Mouse (Mus musculus) liver, postnatal 0 days (tissue): ENCODE results near the gene Ubxn7. TPM values are rescaled to one million over a fixed set of nuclear protein-coding genes. Genes with fewer than 3 reads are reported as not detected.

Experiments
- ATAC-seq: fragments of 200-750 bp; cut with Nextera tagmentation; 2 replicates; pipeline ENCODE4 v1.8.0; 2017; ENCODE audit warnings: mild to moderate bottlenecking, moderate library complexity
- DNase-seq: peaks from one replicate; pipeline ENCODE4 v3.0.0-alpha.2; 2016
- H3K27ac ChIP-seq: fragments of 300-500 bp; sonication (generic); 2 replicates; pipeline ENCODE4 v1.5.1; 2014; ENCODE audit warnings: antibody characterized with exemption, moderate library complexity, mild to moderate bottlenecking, low read depth
- H3K27me3 ChIP-seq: fragments of 300-500 bp; sonication (generic); 2 replicates; pipeline ENCODE4 v1.6.1; 2014; ENCODE audit warnings: low read length, control low read depth, mixed read lengths; ENCODE audit not compliant: insufficient read depth
- H3K36me3 ChIP-seq: fragments of 300-500 bp; sonication (generic); replicated peaks from 2 replicates; pipeline ENCODE4 v1.6.1; 2014; ENCODE audit warnings: mild to moderate bottlenecking, control low read depth, low read length, moderate library complexity, mixed read lengths; ENCODE audit not compliant: insufficient read depth
- H3K4me1 ChIP-seq: fragments of 300-500 bp; sonication (generic); 2 replicates; pipeline ENCODE4 v1.6.1; 2014; ENCODE audit warnings: antibody characterized with exemption, mild to moderate bottlenecking, control low read depth; ENCODE audit not compliant: insufficient read depth
- H3K4me2 ChIP-seq: fragments of 300-500 bp; sonication (generic); 2 replicates; pipeline ENCODE4 v1.6.1; 2014; ENCODE audit warnings: low read depth, mild to moderate bottlenecking, low read length, moderate library complexity, mixed read lengths
- H3K4me3 ChIP-seq: fragments of 300-500 bp; sonication (generic); 2 replicates; pipeline ENCODE4 v1.5.1; 2014; ENCODE audit warnings: low read depth, low read length
- H3K9ac ChIP-seq: fragments of 300-500 bp; sonication (generic); replicated peaks from 2 replicates; pipeline ENCODE4 v1.6.1; 2014; ENCODE audit warnings: mild to moderate bottlenecking, moderate library complexity
- H3K9me3 ChIP-seq: fragments of 300-500 bp; sonication (generic); 2 replicates; pipeline ENCODE4 v1.6.1; 2016; ENCODE audit warnings: mild to moderate bottlenecking, control low read depth, low read length, mixed read lengths
- CTCF ChIP-seq: sonication (generic); IDR thresholded peaks from 2 replicates; pipeline ENCODE4 v1.5.1; 2016; ENCODE audit warnings: antibody characterized with exemption, low read depth
- EP300 ChIP-seq: IDR thresholded peaks from 2 replicates; pipeline ENCODE4 v1.6.1; 2016; ENCODE audit warnings: antibody characterized with exemption, low read depth, mild to moderate bottlenecking
- WGBS: fragments of 180-500 bp; shearing (Covaris S2); extraction: QIAGEN DNeasy Blood & Tissue Kit; methylation state at CpG from one replicate; pipeline ENCODE4 v1.1.7; 2014; ENCODE audit not compliant: insufficient replicate concordance; 5-methylcytosine and 5-hydroxymethylcytosine counted together
- polyA plus RNA-seq: library from polyadenylated mRNA; unstranded; fragments of >200 nt; fragmentation: Nextera tagmentation; extraction: Ambion mirVana; gene quantifications from 2 replicates; pipeline ENCODE4 v1.2.1, GENCODE M21; 2015

The Ubxn7 gene
- polyA plus RNA-seq, 1 experiment from 2014 or later = 4.7 TPM

DNA sequence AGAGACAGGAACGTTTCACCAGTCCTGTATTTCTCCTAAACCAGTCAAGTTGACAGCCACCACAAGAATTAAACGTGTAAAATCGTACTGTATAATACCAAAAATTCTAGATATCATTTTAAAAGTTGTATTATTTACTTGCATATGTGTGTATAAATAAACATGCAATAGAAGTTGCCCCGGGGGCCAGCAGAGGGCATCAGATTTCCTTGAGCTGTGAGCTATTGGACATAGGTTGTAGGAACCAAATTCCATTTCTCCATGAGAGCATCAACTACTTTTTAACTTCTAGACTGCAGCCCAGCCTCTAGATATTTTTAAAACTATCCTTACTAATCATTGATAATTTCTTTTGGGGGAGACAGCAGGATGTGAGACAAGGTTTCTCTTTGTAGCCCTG is 39.3 kb downstream of the Ubxn7 start:
- Histone ChIP-seq H3K4me1 (no peaks in the 10 kb centered on the region), H3K4me2 (no peak overlapping the region), H3K36me3 (peaks cover 37% of the 10 kb centered on the region), H3K9ac (no peak overlapping the region), H3K27ac (no peak overlapping the region), H3K4me3 (no peak overlapping the region), H3K27me3 (no peaks in the 10 kb centered on the region), H3K9me3 (no peaks in the 10 kb centered on the region)
- ATAC-seq (no peak), DNase-seq (peak; percentile 52)
- WGBS = 76% methylated on average over 4 of the region's 4 CpGs
- TF ChIP-seq CTCF = peak; percentile 61
- TF ChIP-seq EP300 = no peak

DNA sequence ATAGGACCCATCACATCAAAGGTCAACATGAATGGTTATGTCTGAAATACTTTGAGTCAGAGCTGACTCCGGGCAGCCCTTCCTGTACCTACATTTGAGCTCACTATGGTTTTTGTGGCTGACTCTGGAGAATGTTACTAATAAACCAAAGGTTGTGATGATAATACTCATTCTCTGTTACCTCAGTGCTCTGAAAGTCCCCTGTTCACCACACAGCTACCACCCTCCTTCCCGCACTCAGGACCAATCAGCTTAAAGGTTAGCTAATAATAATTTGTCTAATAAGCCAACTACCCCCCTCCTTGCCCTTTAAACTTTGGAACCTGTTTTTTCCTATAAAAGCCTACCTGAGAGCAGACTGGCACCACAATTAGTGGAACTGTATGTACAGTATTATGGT is 47.5 kb downstream of the Ubxn7 start:
- Histone ChIP-seq H3K9me3 (no peaks in the 10 kb centered on the region), H3K27me3 (no peaks in the 10 kb centered on the region), H3K36me3 (peaks cover 48% of the 10 kb centered on the region), H3K9ac (no peak overlapping the region), H3K27ac (no peak overlapping the region), H3K4me3 (no peak overlapping the region), H3K4me2 (no peak overlapping the region), H3K4me1 (no peaks in the 10 kb centered on the region)
- TF ChIP-seq EP300 = no peak
- TF ChIP-seq CTCF = no peak
- no peak for DNase-seq
- WGBS = 82% methylated on average over 2 of the region's 2 CpGs
- ATAC-seq = no peak

DNA sequence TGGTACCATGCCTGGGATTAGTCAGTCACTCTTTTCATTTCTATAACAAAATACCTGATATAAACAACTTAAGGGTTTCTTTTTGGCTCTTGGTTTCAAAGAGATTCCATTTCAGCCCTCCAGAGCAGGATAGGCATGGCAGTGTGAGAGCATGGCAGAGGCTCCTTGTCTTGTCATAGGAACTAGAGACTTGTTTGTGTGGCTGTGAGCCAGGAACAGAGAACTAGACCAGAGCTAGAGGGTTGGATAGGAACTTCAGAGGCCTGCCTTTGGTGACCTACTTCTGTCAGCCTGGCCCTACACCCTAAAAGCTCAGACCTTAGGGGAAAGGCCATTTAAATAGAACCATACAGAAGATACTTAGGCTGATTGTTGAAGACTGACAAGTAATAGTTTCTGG is 50.8 kb downstream of the Ubxn7 start:
- DNase-seq = no peak
- H3K36me3 ChIP-seq = peaks cover 47% of the 10 kb centered on the region
- H3K4me1 ChIP-seq = no peaks in the 10 kb centered on the region
- no peaks in the 10 kb centered on the region for H3K9me3 ChIP-seq
- H3K4me2 ChIP-seq = no peak overlapping the region
- no peak for ATAC-seq
- H3K27ac ChIP-seq = no peak overlapping the region
- H3K27me3 ChIP-seq = no peaks in the 10 kb centered on the region
- no peak overlapping the region for H3K9ac ChIP-seq
- H3K4me3 ChIP-seq = no peak overlapping the region
- no peak for TF ChIP-seq EP300
- TF ChIP-seq CTCF = no peak

DNA sequence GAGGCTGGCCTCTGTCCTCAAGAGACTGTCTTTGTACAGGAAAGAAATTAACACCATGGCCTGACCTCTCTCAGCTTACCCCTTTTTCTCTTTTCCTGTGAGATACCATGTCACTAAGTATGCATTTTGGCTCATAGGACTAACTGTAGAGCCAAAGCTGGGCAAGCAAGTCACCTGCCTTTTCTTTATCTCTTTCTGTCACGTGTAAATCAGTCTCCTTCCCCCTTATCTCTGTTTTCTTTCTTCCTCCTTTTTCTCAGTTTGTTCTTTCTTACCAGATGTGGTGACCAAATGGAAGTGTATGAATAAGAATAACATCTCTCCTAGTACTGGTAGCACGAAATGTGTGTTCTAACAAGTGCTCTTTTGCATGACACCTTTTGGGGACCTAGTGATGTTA is 52.8 kb downstream of the Ubxn7 start:
- no peak overlapping the region for H3K4me2 ChIP-seq
- H3K4me1 ChIP-seq = peaks cover 3% of the 10 kb centered on the region; the same call in 1 of the 2 replicates
- DNase-seq (no peak), ATAC-seq (no peak)
- H3K27me3 ChIP-seq = no peaks in the 10 kb centered on the region
- no peaks in the 10 kb centered on the region for H3K9me3 ChIP-seq
- no peak overlapping the region for H3K9ac ChIP-seq
- TF ChIP-seq EP300 (no peak), CTCF (no peak)
- 47% methylated on average over 2 of the region's 2 CpGs for WGBS
- H3K4me3 ChIP-seq = no peak overlapping the region
- H3K36me3 ChIP-seq = peaks cover 43% of the 10 kb centered on the region
- no peak overlapping the region for H3K27ac ChIP-seq

DNA sequence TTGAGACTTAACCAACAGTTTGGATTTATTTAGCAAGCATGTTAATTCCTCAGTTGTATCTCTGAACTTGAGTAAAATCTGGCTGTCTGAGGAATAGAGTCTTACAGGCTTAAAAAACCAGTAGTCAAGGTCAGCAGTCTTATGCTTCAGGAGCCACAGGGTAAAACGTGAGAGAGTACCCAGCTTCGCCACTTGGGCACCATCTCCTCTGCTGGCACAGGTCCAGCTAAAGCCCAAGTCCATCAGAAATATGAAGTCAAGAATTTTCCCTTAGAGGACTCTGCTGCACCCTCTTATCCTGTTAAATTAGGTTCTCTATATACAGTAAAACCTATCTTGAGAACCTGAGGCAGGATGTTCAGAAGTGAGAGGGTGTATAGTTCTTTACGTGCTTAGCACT is 54.8 kb downstream of the Ubxn7 start:
- no peak for ATAC-seq
- H3K36me3 ChIP-seq = peaks cover 42% of the 10 kb centered on the region

DNA sequence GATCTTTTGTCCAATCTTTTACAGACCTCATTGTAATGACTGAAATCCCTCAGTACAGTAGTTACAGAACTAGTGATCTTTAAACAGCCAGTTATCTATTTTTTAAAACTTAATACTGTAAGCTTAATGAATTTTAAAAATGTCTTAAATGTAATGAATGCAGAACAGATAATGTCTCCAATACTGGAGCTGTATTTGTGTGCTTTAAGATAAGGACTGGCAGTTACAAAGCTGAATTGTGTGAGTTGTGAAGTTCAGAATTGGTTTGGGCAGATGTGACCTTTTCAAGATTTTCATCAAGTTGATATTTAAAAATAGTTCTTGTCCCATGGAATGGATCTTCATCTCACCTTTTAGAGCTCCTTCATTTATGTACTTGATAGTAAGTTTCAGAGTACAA is 57.0 kb downstream of the Ubxn7 start:
- H3K9ac ChIP-seq = no peak overlapping the region
- DNase-seq (no peak), ATAC-seq (no peak)
- no peaks in the 10 kb centered on the region for H3K27me3 ChIP-seq
- H3K9me3 ChIP-seq = no peaks in the 10 kb centered on the region
- H3K4me3 ChIP-seq = no peak overlapping the region
- TF ChIP-seq EP300 (peak; percentile 78), CTCF (no peak)
- peaks cover 37% of the 10 kb centered on the region for H3K36me3 ChIP-seq
- no peak overlapping the region for H3K4me2 ChIP-seq
- peaks cover 3% of the 10 kb centered on the region; the same call in 1 of the 2 replicates for H3K4me1 ChIP-seq
- H3K27ac ChIP-seq = no peak overlapping the region

More for the DNA sequence above, 54.8 kb downstream of the Ubxn7 start:
- DNase-seq = no peak
- Histone ChIP-seq H3K4me3 (no peak overlapping the region), H3K27ac (no peak overlapping the region), H3K4me2 (no peak overlapping the region), H3K4me1 (peaks cover 3% of the 10 kb centered on the region; the same call in 1 of the 2 replicates), H3K9me3 (no peaks in the 10 kb centered on the region), H3K27me3 (no peaks in the 10 kb centered on the region), H3K9ac (no peak overlapping the region)
- 76% methylated on average over 3 of the region's 3 CpGs for WGBS
- TF ChIP-seq CTCF (no peak), EP300 (no peak)

DNA sequence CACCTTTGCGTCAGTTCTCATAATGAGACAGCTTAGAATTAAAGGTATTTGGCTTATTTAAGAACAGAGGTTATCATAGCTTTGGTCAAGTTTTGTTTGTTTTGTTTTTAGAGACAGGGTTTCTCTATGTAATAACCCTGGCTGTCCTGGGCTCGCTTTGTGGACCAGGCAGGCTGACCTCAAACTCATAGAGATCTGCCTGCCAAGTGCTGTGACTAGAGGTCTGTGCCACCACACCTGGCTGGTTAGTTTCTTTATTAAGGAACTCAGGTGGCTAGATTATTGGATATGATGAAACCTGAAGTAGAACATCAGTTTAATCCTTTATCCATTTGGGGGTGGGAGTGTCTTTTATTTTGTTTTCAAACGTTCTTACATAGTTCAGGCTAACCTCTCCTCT is 57.8 kb downstream of the Ubxn7 start:
- Histone ChIP-seq H3K4me2 (no peak overlapping the region), H3K36me3 (peaks cover 34% of the 10 kb centered on the region), H3K27ac (no peak overlapping the region), H3K4me1 (peaks cover 3% of the 10 kb centered on the region; the same call in 1 of the 2 replicates), H3K27me3 (no peaks in the 10 kb centered on the region), H3K9ac (no peak overlapping the region), H3K9me3 (no peaks in the 10 kb centered on the region), H3K4me3 (no peak overlapping the region)
- no peak for DNase-seq
- TF ChIP-seq EP300 (no peak), CTCF (no peak)
- 67% methylated on average over 3 of the region's 3 CpGs for WGBS
- ATAC-seq = no peak
